Mouse (Mus musculus): ENCODE results near the gene Sox5. TPM values are rescaled to one million over a fixed set of nuclear protein-coding genes. Genes with fewer than 3 reads are reported as not detected.

Sox5 gene
- polyA plus RNA-seq, 1 experiment from 2014 or later, result 246 TPM

DNA sequence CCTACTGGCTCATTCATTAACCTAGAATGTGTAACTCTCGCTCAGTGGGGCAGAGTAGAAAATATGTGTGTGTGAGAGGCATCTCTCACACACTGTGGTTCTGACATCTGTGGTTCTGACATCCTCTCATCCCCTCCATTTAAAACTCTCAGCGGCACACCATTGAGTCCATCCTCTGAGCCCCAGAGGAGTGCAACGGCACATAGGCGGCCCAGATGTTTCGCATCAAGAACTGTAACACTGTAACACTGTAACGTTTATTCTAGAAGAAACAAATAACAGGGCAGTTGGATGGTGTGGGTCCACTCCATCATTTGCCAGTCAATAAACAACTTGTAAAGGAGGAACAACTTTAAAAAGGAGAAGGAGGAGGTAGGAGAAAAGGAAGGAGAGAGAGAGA, 479.0 kb downstream of the Sox5 start:
- WGBS, result 94% methylated on average over 6 of the region's 6 CpGs
- Histone ChIP-seq H3K4me1 (replicated peaks; ENCODE audit: control insufficient read depth, insufficient read depth, low read length) (peaks cover 5% of the 10 kb centered on the region; the same call in 1 of the 2 replicates), H3K27ac (ENCODE audit: low read length) (no peak overlapping the region), H3K4me2 (ENCODE audit: low read length) (no peak overlapping the region), H3K27me3 (replicated peaks; ENCODE audit: control insufficient read depth, insufficient read depth, low read length) (no peaks in the 10 kb centered on the region), H3K9me3 (ENCODE audit: control insufficient read depth, low read length) (no peaks in the 10 kb centered on the region), H3K4me3 (replicated peaks; ENCODE audit: low read length) (no peak overlapping the region), H3K36me3 (ENCODE audit: control insufficient read depth, insufficient read depth) (no peaks in the 10 kb centered on the region), H3K9ac (replicated peaks; ENCODE audit: low read depth, low read length) (no peak overlapping the region)
- ATAC-seq, result no peak

DNA sequence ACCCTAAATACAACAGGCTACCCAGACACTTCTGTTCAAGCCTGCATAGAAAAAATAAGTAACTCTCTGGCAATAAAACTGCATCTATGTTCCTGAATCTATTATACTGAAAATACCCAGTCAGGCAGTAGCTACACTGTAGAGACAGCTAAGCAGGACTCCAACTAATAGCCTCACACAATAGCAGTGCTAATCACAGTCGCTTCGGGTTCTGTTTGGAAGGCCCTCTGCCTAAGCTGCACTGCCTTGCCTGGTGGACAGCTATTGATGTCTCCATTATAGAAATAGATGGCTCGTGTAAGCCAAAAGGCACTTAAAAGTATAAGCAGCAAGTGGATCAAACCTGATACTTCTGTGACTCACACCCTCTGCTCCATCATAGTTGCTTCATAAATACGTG, 480.7 kb downstream of the Sox5 start:
- ATAC-seq, result peak; percentile 54; the same call in 1 of the 2 replicates
- Histone ChIP-seq H3K27ac (ENCODE audit: low read length) (no peak overlapping the region), H3K4me1 (replicated peaks; ENCODE audit: control insufficient read depth, insufficient read depth, low read length) (peaks cover 5% of the 10 kb centered on the region; the same call in 1 of the 2 replicates), H3K9me3 (ENCODE audit: control insufficient read depth, low read length) (no peaks in the 10 kb centered on the region), H3K4me2 (ENCODE audit: low read length) (no peak overlapping the region), H3K4me3 (replicated peaks; ENCODE audit: low read length) (no peak overlapping the region), H3K27me3 (replicated peaks; ENCODE audit: control insufficient read depth, insufficient read depth, low read length) (no peaks in the 10 kb centered on the region), H3K36me3 (ENCODE audit: control insufficient read depth, insufficient read depth) (no peaks in the 10 kb centered on the region), H3K9ac (replicated peaks; ENCODE audit: low read depth, low read length) (no peak overlapping the region)
- WGBS, result 16% methylated on average over 4 of the region's 4 CpGs

DNA sequence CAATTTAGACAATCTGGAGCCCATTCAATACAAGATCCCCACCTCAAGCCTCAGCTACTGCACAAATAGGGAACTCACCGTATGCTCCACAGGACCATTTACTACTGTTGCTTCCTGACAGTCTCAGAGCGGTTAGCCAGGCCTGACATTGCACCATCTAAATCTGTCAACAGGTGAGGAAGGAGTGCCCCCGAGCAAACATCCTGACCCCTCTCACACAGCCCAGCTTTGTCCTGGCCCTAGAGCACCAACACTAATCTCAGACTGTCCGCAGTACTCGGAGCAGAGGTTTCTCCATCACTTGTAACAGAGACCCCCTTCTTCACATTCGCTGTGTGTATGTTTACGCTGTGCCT, 482.3 kb downstream of the Sox5 start:
- no peak for ATAC-seq
- no peak overlapping the region for H3K4me3 ChIP-seq (replicated peaks; ENCODE audit: low read length)
- 83% methylated on average over 7 of the region's 7 CpGs for WGBS
- H3K4me1 ChIP-seq (replicated peaks; ENCODE audit: control insufficient read depth, insufficient read depth, low read length), result peaks cover 5% of the 10 kb centered on the region; the same call in 1 of the 2 replicates
- no peaks in the 10 kb centered on the region for H3K36me3 ChIP-seq (ENCODE audit: control insufficient read depth, insufficient read depth)
- peaks cover 2% of the 10 kb centered on the region; the same call in 1 of the 2 replicates for H3K9me3 ChIP-seq (ENCODE audit: control insufficient read depth, low read length)
- H3K27ac ChIP-seq (ENCODE audit: low read length), result no peak overlapping the region
- no peak overlapping the region for H3K9ac ChIP-seq (replicated peaks; ENCODE audit: low read depth, low read length)
- H3K27me3 ChIP-seq (replicated peaks; ENCODE audit: control insufficient read depth, insufficient read depth, low read length), result no peaks in the 10 kb centered on the region
- H3K4me2 ChIP-seq (ENCODE audit: low read length), result no peak overlapping the region

DNA sequence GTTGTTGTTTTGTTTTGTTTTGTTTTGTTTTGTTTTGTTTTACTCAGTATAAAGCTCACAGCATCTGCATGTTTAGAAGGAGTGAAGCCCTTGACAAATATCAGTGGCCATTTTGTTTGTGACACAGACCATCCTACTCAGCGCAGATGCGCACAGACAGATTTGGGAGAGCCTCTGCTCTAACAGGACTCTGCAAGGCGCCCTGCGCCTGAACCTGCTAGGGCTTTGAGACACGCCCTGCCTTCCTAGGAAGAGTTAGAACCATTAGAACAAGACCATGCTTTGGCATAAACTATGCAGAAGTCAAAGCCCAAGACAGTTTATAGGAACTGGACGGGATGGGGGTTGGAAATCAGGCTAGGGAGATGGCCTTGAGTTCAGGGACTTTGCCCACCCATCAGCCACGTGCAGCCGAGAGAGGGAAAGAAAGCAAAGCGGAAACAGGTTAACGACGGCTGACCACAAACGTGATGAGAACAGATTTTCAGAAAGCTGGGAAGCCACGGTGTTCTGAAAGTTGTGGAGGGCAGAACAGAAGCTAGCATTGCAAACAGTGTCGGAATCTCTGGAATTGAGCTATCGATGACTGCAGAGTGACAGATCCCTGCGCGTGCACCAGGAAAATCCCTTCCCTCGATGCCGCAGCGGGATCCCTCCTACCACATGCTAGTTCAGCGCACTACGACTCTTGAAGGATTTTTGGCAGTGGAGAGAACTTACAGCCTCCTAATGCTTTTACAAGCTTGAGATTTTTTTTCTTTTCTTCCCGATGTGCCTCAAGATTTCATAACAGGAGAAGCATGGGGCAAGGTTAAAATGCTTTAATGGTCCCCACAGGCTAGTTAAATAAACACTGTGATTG, 482.9 kb downstream of the Sox5 start:
- no peaks in the 10 kb centered on the region for H3K27me3 ChIP-seq (replicated peaks; ENCODE audit: control insufficient read depth, insufficient read depth, low read length)
- no peak overlapping the region for H3K27ac ChIP-seq (ENCODE audit: low read length)
- H3K9me3 ChIP-seq (ENCODE audit: control insufficient read depth, low read length), result peaks cover 2% of the 10 kb centered on the region; the same call in 1 of the 2 replicates
- H3K4me2 ChIP-seq (ENCODE audit: low read length), result no peak overlapping the region
- no peak overlapping the region for H3K4me3 ChIP-seq (replicated peaks; ENCODE audit: low read length)
- ATAC-seq, result no peak
- H3K36me3 ChIP-seq (ENCODE audit: control insufficient read depth, insufficient read depth), result no peaks in the 10 kb centered on the region
- 79% methylated on average over 23 of the region's 23 CpGs for WGBS
- no peak overlapping the region for H3K9ac ChIP-seq (replicated peaks; ENCODE audit: low read depth, low read length)
- peaks cover 5% of the 10 kb centered on the region; the same call in 1 of the 2 replicates for H3K4me1 ChIP-seq (replicated peaks; ENCODE audit: control insufficient read depth, insufficient read depth, low read length)

DNA sequence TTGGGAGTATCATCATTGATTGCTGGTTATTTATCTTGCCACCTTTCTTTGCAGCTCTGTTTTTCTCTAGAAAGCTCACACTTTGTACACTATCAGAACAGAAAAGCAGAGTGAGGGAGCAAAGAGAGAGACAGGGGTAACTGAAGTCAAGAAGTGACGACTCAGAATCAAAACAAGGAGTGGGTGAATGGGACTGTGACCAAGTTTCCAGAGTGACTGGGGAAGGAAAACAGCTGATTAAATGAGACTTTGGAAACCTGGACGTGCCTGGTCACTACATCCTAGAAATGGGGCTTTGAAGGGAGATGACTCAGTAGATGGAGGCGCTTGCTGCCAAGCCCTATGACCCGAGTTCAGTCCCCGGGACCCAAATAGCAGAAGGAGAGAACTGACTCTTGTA, 483.9 kb downstream of the Sox5 start:
- no peak overlapping the region for H3K4me3 ChIP-seq (replicated peaks; ENCODE audit: low read length)
- peaks cover 2% of the 10 kb centered on the region; the same call in 1 of the 2 replicates for H3K9me3 ChIP-seq (ENCODE audit: control insufficient read depth, low read length)
- H3K36me3 ChIP-seq (ENCODE audit: control insufficient read depth, insufficient read depth), result no peaks in the 10 kb centered on the region
- no peaks in the 10 kb centered on the region for H3K27me3 ChIP-seq (replicated peaks; ENCODE audit: control insufficient read depth, insufficient read depth, low read length)
- ATAC-seq, result no peak
- peaks cover 5% of the 10 kb centered on the region; the same call in 1 of the 2 replicates for H3K4me1 ChIP-seq (replicated peaks; ENCODE audit: control insufficient read depth, insufficient read depth, low read length)
- H3K4me2 ChIP-seq (ENCODE audit: low read length), result no peak overlapping the region
- no peak overlapping the region for H3K27ac ChIP-seq (ENCODE audit: low read length)
- WGBS, result 85% methylated on average over 5 of the region's 5 CpGs
- H3K9ac ChIP-seq (replicated peaks; ENCODE audit: low read depth, low read length), result no peak overlapping the region

DNA sequence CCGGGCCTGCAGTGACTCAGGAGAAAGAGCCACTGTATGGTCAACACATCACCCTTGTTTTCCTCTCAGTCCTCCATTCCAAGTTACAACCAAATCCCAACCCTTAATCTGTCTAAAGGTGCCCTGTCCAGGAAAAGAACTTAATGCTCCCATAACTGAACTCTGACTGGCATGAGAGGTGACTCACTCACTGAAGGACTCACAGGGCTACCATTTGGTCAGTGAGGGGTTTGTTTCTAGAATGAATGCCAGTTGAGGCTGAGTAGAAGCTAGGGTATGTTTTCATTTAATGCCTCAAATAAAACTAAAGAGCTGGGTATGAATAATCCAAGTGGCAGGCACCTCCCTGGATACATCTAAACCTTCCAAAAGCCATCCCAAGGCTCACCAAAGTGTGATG, 484.6 kb downstream of the Sox5 start:
- ATAC-seq, result no peak
- Histone ChIP-seq H3K9ac (replicated peaks; ENCODE audit: low read depth, low read length) (no peak overlapping the region), H3K4me1 (replicated peaks; ENCODE audit: control insufficient read depth, insufficient read depth, low read length) (peaks cover 5% of the 10 kb centered on the region; the same call in 1 of the 2 replicates), H3K36me3 (ENCODE audit: control insufficient read depth, insufficient read depth) (no peaks in the 10 kb centered on the region), H3K4me3 (replicated peaks; ENCODE audit: low read length) (no peak overlapping the region), H3K9me3 (ENCODE audit: control insufficient read depth, low read length) (peaks cover 2% of the 10 kb centered on the region; the same call in 1 of the 2 replicates), H3K27ac (ENCODE audit: low read length) (no peak overlapping the region), H3K4me2 (ENCODE audit: low read length) (no peak overlapping the region), H3K27me3 (replicated peaks; ENCODE audit: control insufficient read depth, insufficient read depth, low read length) (no peaks in the 10 kb centered on the region)
- 95% methylated on average over 1 of the region's 1 CpGs for WGBS

DNA sequence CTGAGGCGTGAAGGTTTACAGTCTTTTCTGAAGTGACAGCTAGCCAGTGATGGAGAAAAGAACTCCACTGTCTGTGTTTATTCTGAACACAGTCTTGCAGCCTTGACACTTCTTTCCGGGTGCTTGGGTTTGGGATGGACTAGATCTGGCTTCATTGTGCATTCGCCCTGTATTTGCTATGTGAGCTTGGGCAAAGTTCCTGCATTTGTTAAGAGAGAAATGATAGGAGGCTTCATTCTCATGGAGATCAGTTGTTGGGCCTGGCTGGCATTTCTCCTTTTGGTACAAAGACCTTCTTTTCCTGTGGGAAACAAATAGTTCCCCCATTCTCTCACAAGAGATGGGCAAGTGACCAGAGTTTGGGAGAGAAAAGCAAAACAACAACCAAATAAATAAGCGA, 490.3 kb downstream of the Sox5 start:
- peaks cover 3% of the 10 kb centered on the region; the same call in 1 of the 2 replicates for H3K4me1 ChIP-seq (replicated peaks; ENCODE audit: control insufficient read depth, insufficient read depth, low read length)
- H3K27ac ChIP-seq (ENCODE audit: low read length), result no peak overlapping the region
- no peaks in the 10 kb centered on the region for H3K27me3 ChIP-seq (replicated peaks; ENCODE audit: control insufficient read depth, insufficient read depth, low read length)
- H3K4me2 ChIP-seq (ENCODE audit: low read length), result no peak overlapping the region
- no peak overlapping the region for H3K9ac ChIP-seq (replicated peaks; ENCODE audit: low read depth, low read length)
- ATAC-seq, result 0 out of 2 replicates have a peak, but pooled peaks have one; percentile 18
- H3K4me3 ChIP-seq (replicated peaks; ENCODE audit: low read length), result no peak overlapping the region
- WGBS, result 52% methylated on average over 4 of the region's 4 CpGs
- H3K9me3 ChIP-seq (ENCODE audit: control insufficient read depth, low read length), result peaks cover 2% of the 10 kb centered on the region; the same call in 1 of the 2 replicates
- H3K36me3 ChIP-seq (ENCODE audit: control insufficient read depth, insufficient read depth), result no peaks in the 10 kb centered on the region

DNA sequence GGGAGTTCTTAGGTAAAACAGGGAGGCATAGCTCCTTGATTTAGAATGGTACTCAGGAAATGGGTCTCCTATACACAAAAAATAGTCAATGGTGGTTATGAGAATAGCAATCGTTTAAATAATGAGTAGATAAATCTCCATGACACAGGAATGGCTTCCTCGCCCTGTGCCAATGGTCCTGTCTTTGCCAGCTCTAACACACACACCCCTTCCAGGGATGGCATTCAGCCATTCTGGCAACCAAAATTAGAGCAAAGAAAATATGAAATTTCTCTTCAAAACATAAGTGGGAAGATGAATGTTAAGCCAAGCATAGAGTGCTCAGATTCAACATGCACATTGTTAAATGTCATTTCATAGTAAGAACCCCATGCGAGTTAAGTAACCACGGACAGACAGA, 495.7 kb downstream of the Sox5 start:
- Histone ChIP-seq H3K27ac (ENCODE audit: low read length) (peak overlapping the region; percentile 8; the same call in 1 of the 2 replicates), H3K9ac (replicated peaks; ENCODE audit: low read depth, low read length) (no peak overlapping the region), H3K27me3 (replicated peaks; ENCODE audit: control insufficient read depth, insufficient read depth, low read length) (no peaks in the 10 kb centered on the region), H3K4me1 (replicated peaks; ENCODE audit: control insufficient read depth, insufficient read depth, low read length) (peaks cover 7% of the 10 kb centered on the region), H3K4me3 (replicated peaks; ENCODE audit: low read length) (no peak overlapping the region), H3K9me3 (ENCODE audit: control insufficient read depth, low read length) (no peaks in the 10 kb centered on the region), H3K4me2 (ENCODE audit: low read length) (no peak overlapping the region), H3K36me3 (ENCODE audit: control insufficient read depth, insufficient read depth) (no peaks in the 10 kb centered on the region)
- 66% methylated on average over 4 of the region's 4 CpGs for WGBS
- ATAC-seq, result peak; percentile 59

DNA sequence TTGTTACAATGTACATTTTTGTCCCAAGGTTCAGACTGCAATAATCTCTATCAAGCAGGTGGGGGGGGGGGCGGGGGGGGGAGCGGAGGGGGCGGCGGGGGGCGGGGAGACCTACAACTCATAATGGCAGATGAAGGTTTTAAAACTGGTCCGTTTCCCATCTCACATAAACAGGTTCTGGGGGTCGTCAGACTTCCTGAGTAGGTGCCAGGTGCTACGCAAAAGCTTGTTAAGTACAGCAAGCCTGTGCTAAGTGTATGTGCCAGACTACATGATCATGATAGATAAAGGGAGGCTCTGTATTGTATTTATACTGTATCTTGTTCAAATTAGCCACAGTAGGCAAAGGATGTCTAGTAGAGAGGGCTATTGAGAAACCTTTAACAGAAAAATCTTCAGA, 498.6 kb downstream of the Sox5 start:
- H3K4me1 ChIP-seq (replicated peaks; ENCODE audit: control insufficient read depth, insufficient read depth, low read length), result peaks cover 7% of the 10 kb centered on the region
- no peak overlapping the region for H3K9ac ChIP-seq (replicated peaks; ENCODE audit: low read depth, low read length)
- no peak overlapping the region for H3K4me3 ChIP-seq (replicated peaks; ENCODE audit: low read length)
- H3K9me3 ChIP-seq (ENCODE audit: control insufficient read depth, low read length), result no peaks in the 10 kb centered on the region
- no peaks in the 10 kb centered on the region for H3K36me3 ChIP-seq (ENCODE audit: control insufficient read depth, insufficient read depth)
- H3K4me2 ChIP-seq (ENCODE audit: low read length), result no peak overlapping the region
- H3K27ac ChIP-seq (ENCODE audit: low read length), result no peak overlapping the region
- WGBS, result 55% methylated on average over 7 of the region's 8 CpGs
- H3K27me3 ChIP-seq (replicated peaks; ENCODE audit: control insufficient read depth, insufficient read depth, low read length), result no peaks in the 10 kb centered on the region
- ATAC-seq, result no peak
